Mouse (Mus musculus) testis, adult 2 months (tissue): ENCODE measurements around the gene Nepn.

ENCODE experiments used
- CTCF ChIP-seq: fragments of 200-500 bp; IDR thresholded peaks from 2 replicates; pipeline ENCODE4 v1.5.1; 2012; ENCODE audit warnings: low read depth, mild to moderate bottlenecking, inconsistent platforms, low read length, moderate library complexity; ENCODE audit not compliant: control insufficient read depth, insufficient read depth, insufficient replicate concordance
- POLR2A ChIP-seq: fragments of 200-500 bp; IDR thresholded peaks from 2 replicates; pipeline ENCODE4 v1.6.1; 2012; ENCODE audit warnings: low read depth, mild to moderate bottlenecking, inconsistent platforms, low read length, moderate library complexity; ENCODE audit not compliant: control insufficient read depth

DNA sequence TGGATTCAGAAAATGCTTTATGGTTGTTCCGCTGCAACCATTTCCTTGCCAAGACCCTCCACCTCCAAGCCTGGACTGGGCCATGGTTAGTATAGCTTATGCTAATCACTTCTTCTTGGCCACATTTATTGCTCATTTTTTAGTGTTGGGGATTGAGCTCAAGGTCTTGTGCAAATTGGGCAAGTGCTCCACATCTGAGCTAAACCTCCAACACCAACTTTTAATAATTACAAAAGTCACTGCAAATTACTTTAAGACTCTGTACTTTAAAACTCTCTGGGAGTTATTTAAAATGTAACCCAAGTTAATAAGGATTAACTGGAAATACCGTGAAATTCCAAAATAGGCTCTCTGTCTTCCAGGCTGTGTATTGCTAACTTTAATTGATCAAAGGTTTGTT, 18.8 kb downstream of the Nepn start:
- TF ChIP-seq POLR2A (no peak), CTCF (no peak)
